Mouse (Mus musculus) midbrain, embryonic 12.5 days (tissue): ENCODE results near the gene Pde4dip. TPM values are rescaled to one million over a fixed set of nuclear protein-coding genes. Genes with fewer than 3 reads are reported as not detected.

Experiments
- ATAC-seq: fragments of 200-750 bp; cut with Nextera tagmentation; 2 replicates; pipeline ENCODE4 v1.8.0; 2017; ENCODE audit warnings: low read depth, moderate TSS enrichment, moderate library complexity; ENCODE audit not compliant: low FRiP score
- H3K27ac ChIP-seq: fragments of 300-500 bp; sonication (generic); replicated peaks from 2 replicates; pipeline ENCODE4 v1.5.1; 2016; ENCODE audit warnings: mild to moderate bottlenecking
- H3K27me3 ChIP-seq: fragments of 300-500 bp; sonication (generic); 2 replicates; pipeline ENCODE4 v1.6.1; 2016; ENCODE audit warnings: mild to moderate bottlenecking
- H3K36me3 ChIP-seq: fragments of 300-500 bp; sonication (generic); 2 replicates; pipeline ENCODE4 v1.6.1; 2016
- H3K4me1 ChIP-seq: fragments of 300-500 bp; sonication (generic); 2 replicates; pipeline ENCODE4 v1.6.1; 2016
- H3K4me2 ChIP-seq: fragments of 300-500 bp; sonication (generic); replicated peaks from 2 replicates; pipeline ENCODE4 v1.6.1; 2016; ENCODE audit warnings: mild to moderate bottlenecking, moderate library complexity
- H3K4me3 ChIP-seq: fragments of 300-500 bp; sonication (generic); 2 replicates; pipeline ENCODE4 v1.5.1; 2016; ENCODE audit warnings: mild to moderate bottlenecking
- H3K9ac ChIP-seq: fragments of 300-500 bp; sonication (generic); replicated peaks from 2 replicates; pipeline ENCODE4 v1.6.1; 2016; ENCODE audit warnings: mild to moderate bottlenecking, moderate library complexity
- H3K9me3 ChIP-seq: fragments of 300-500 bp; sonication (generic); 2 replicates; pipeline ENCODE4 v1.6.1; 2016; ENCODE audit warnings: mild to moderate bottlenecking
- WGBS: fragments of 180-500 bp; shearing (Covaris S2); methylation state at CpG from one replicate; pipeline ENCODE4 v1.1.7; 2016; 5-methylcytosine and 5-hydroxymethylcytosine counted together
- microRNA-seq: library from miRNA; unstranded; fragments of <30 nt; microRNA quantifications from one replicate; pipeline ENCODE4, GENCODE M21; 2017
- polyA plus RNA-seq: library from polyadenylated mRNA; unstranded; fragments of >200 nt; fragmentation: Nextera tagmentation; extraction: Ambion mirVana; gene quantifications from 2 replicates; pipeline ENCODE4 v1.2.1, GENCODE M21; 2016

Gene Pde4dip
- polyA plus RNA-seq, 1 experiment from 2014 or later: 38.1 TPM

DNA sequence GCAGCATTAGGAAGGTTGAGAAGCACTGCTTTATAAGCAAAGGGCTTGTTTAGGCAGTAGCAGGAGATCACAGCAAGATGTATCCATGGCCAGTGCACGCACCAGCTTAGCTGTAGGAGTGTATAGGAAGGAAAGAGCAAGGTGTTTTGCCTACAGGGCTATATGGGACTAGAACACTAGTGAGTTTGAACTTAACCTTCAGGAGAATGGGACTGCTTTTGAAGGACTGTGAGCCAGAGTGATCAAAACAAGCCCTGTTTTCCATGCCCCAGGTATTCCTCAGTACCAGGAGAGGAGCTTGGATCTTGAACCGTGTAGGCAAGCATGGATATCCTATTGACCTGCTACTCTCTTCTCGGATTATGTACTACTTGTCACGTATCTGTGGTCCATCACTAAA, 247.1 kb downstream of the Pde4dip start:
- WGBS: 91% methylated on average over 4 of the region's 4 CpGs
- H3K4me2 ChIP-seq: no peak overlapping the region
- ATAC-seq: no peak
- H3K36me3 ChIP-seq: no peaks in the 10 kb centered on the region
- H3K4me1 ChIP-seq: no peaks in the 10 kb centered on the region
- H3K9ac ChIP-seq: no peak overlapping the region
- no peak overlapping the region for H3K27ac ChIP-seq
- no peak overlapping the region for H3K4me3 ChIP-seq
- H3K9me3 ChIP-seq: no peaks in the 10 kb centered on the region
- no peaks in the 10 kb centered on the region for H3K27me3 ChIP-seq

Small RNAs within 50 kb of the gene (microRNA-seq; reads per million reads assigned to microRNA genes)
- gene Mir7225: not detected

Other genes with a start within 250 kb of the Pde4dip start
- gene Prkab2, start 230.5 kb downstream of the Pde4dip start, polyA plus RNA-seq: 8.4 and 9.3 TPM in 2 replicates
- not detected in 2 replicates for gene Gm17651, start 214.0 kb downstream of the Pde4dip start, polyA plus RNA-seq
- gene Sec22b, start 12.5 kb upstream of the Pde4dip start, polyA plus RNA-seq: 98.7 and 101 TPM in 2 replicates
- 20.3 and 20.7 TPM in 2 replicates for gene Notch2, start 124.8 kb upstream of the Pde4dip start, polyA plus RNA-seq